9 mouse cellular contexts compared by ENCODE assay signal in the genomic region with DNA sequence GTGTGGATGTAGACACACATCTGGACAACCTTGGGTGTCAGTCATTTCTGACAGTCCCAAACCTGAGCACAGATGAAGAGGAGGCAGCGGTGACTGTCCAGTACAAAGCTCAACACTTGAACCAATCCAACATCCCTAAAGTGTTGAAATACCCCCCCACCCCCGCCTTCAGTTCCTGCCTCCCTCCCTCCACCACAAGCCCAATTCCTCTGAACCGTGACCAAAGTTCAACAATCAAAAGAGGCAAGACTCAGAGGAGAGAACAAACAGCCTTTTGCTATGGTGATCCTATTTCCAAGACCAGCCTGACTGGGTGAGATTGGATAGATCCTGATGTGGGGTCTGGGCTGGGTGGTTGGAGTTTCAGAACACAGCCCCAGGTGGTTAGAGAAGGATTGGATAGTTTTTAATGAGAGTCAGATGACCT. TPM values are rescaled to one million over a fixed set of nuclear protein-coding genes. Genes with fewer than 3 reads are reported as not detected.
A peak's percentile ranks its signal among the peaks of the same experiment; 100 is the strongest.
DNase-seq lines count a peak whose midpoint lies in the region; ATAC-seq lines count a peak whose summit lies in the region.
"Had no signal": no experiment of that assay in that cellular context is flagged by ENCODE, and none has a peak within 500 bp of the region (broad histone marks: within the 10 kb centered on the region; RNA-seq: fewer than 3 reads in every experiment).

No protein-coding gene starts in this region.

- H3K4me1 ChIP-seq in hindbrain, embryonic 11.5 days (replicated peaks; ENCODE audit: control insufficient read depth, insufficient read depth, low read length), result peaks cover 8% of the 10 kb centered on the region; the same call in 1 of the 2 replicates
- H3K4me1 ChIP-seq in liver, embryonic 12.5 days, result peaks cover 28% of the 10 kb centered on the region

- no peaks in the 10 kb centered on the region for H3K9me3 ChIP-seq in hindbrain, embryonic 11.5 days (ENCODE audit: control insufficient read depth, low read length)
- H3K9me3 ChIP-seq in liver, embryonic 12.5 days (replicated peaks), result no peaks in the 10 kb centered on the region

- peak overlapping the region; percentile 72 for H3K27ac ChIP-seq in hindbrain, embryonic 11.5 days (ENCODE audit: low read depth, low read length)
- no peak overlapping the region for H3K27ac ChIP-seq in liver, embryonic 12.5 days

- no peak overlapping the region for H3K4me2 ChIP-seq in hindbrain, embryonic 11.5 days (replicated peaks; ENCODE audit: low read depth, low read length)
- peak overlapping the region; percentile 16; the same call in 1 of the 2 replicates for H3K4me2 ChIP-seq in liver, embryonic 12.5 days

- no peaks in the 10 kb centered on the region for H3K27me3 ChIP-seq in hindbrain, embryonic 11.5 days (ENCODE audit: control insufficient read depth, insufficient read depth, low read length)
- H3K27me3 ChIP-seq in liver, embryonic 12.5 days (replicated peaks), result peaks cover 9% of the 10 kb centered on the region; the same call in 1 of the 2 replicates
- no peaks in the 10 kb centered on the region for H3K27me3 ChIP-seq in splenic B cell, adult 2 months (ENCODE audit: control insufficient read depth, insufficient read depth, low read length, poor library complexity, severe bottlenecking)

- ATAC-seq in hindbrain, embryonic 11.5 days (ENCODE audit: low FRiP score), result peak; percentile 79
- no peak for ATAC-seq in liver, embryonic 12.5 days

- H3K4me3 ChIP-seq in hindbrain, embryonic 11.5 days (ENCODE audit: low read depth, low read length), result no peak overlapping the region
- no peak overlapping the region for H3K4me3 ChIP-seq in liver, embryonic 12.5 days
- H3K4me3 ChIP-seq: erythroblast, embryonic 14.5 days had no signal

- 4% methylated on average over 3 of the region's 3 CpGs for WGBS in hindbrain, embryonic 11.5 days
- 31% methylated on average over 3 of the region's 3 CpGs for WGBS in liver, embryonic 12.5 days (ENCODE audit: insufficient replicate concordance)

- no peak overlapping the region for H3K9ac ChIP-seq in hindbrain, embryonic 11.5 days (ENCODE audit: low read depth, low read length)
- H3K9ac ChIP-seq in liver, embryonic 12.5 days, result no peak overlapping the region

- H3K36me3 ChIP-seq in hindbrain, embryonic 11.5 days (ENCODE audit: control insufficient read depth, insufficient read depth, low read length), result no peaks in the 10 kb centered on the region
- no peaks in the 10 kb centered on the region for H3K36me3 ChIP-seq in liver, embryonic 12.5 days
- H3K36me3 ChIP-seq in splenic B cell, adult 2 months (ENCODE audit: control insufficient read depth, insufficient read depth, low read length, poor library complexity, severe bottlenecking), result no peaks in the 10 kb centered on the region

- peak; percentile 69 to 88 for DNase-seq in kidney, adult 8-10 months
- no peak for DNase-seq in kidney, adult 11 months
- peak; percentile 70 for DNase-seq in hindbrain, embryonic 11.5 days (ENCODE audit: low spot score)
- peak; percentile 32 for DNase-seq in splenic B cell, adult 2 months (ENCODE audit: low read depth, low spot score)
- no peak for DNase-seq in right cerebral cortex, postnatal 10 days (ENCODE audit: low spot score in 2 of 2)
- DNase-seq in heart, adult 8-10 months (ENCODE audit: low spot score), result no peak
- DNase-seq in cerebellum, adult 11 months, result no peak

RNA-seq across cellular contexts. Expression of gene Por, which starts 4.5 kb away (rescaled TPM):
- 63.0 and 73.1 TPM in 2 replicates for polyA plus RNA-seq in hindbrain, embryonic 11.5 days (2014; fragmentation: Nextera tagmentation; extraction: Ambion mirVana)
- 34.7 and 36.6 TPM in 2 replicates for polyA plus RNA-seq in liver, embryonic 12.5 days (2016; fragmentation: Nextera tagmentation; extraction: Ambion mirVana)
- 10 to 100 TPM; 71.5 to 84.8 (median 75.1) TPM for total RNA-seq in heart, adult 8-10 months (2022)

RNA-seq across cellular contexts. Expression of gene Rhbdd2, which starts 41.9 kb away (rescaled TPM):
- polyA plus RNA-seq in hindbrain, embryonic 11.5 days (2014; fragmentation: Nextera tagmentation; extraction: Ambion mirVana), result 53.4 and 64.3 TPM in 2 replicates
- 15.8 and 17.3 TPM in 2 replicates for polyA plus RNA-seq in liver, embryonic 12.5 days (2016; fragmentation: Nextera tagmentation; extraction: Ambion mirVana)
- 10 to 100 TPM; 20.8 to 23.0 (median 22.1) TPM for total RNA-seq in heart, adult 8-10 months (2022)

Comparison
In these comparisons a context has a peak if more than half of its experiments do, and no peak if none do; other contexts are left out.
1. DNase-seq: peak in kidney, adult 8-10 months (2 of 2), hindbrain, embryonic 11.5 days (single experiment) and splenic B cell, adult 2 months (single experiment); none in kidney, adult 11 months (single experiment), right cerebral cortex, postnatal 10 days (0 of 2), heart, adult 8-10 months (single experiment) and cerebellum, adult 11 months (single experiment).